Mouse (Mus musculus) ovary, postnatal 14 days (tissue): ENCODE measurements around the gene Morc2a.

ENCODE experiments used
- DNase-seq: peaks from one replicate; pipeline ENCODE4 v3.0.0; 2022; ENCODE audit warnings: low spot score

Gene Morc2a

GRCm38 (mm10) chr11:3735715-3736114 is 86.7 kb downstream of the Morc2a start:
- DNase-seq, result no peak

DNA sequence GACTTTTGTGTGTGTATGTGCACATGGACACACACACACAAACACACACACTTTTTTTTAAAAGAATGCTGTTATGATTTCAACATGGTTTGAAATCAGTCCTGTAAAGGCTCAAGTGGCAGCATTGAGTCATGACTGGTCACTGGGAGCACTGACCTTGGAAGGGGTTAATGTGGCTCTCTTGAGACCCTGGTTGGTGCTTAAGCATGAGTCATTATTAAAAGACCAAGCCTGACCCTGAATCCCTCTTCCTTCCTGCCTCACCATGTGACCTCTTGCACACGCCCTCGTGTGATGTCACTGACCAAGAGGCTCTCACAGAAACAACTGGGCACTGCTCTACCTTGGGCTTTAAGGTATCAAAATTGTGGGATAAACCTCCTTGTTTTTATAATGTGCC is 89.8 kb downstream of the Morc2a start:
- DNase-seq, result no peak
